Mouse (Mus musculus): Measurements from ENCODE around the gene Ryr1.
"Not testable (repeated sequence)": the region's sequence is repeated elsewhere in the genome, so short reads cannot be mapped to it uniquely, and the experiment has no call there.

Gene Ryr1

DNA sequence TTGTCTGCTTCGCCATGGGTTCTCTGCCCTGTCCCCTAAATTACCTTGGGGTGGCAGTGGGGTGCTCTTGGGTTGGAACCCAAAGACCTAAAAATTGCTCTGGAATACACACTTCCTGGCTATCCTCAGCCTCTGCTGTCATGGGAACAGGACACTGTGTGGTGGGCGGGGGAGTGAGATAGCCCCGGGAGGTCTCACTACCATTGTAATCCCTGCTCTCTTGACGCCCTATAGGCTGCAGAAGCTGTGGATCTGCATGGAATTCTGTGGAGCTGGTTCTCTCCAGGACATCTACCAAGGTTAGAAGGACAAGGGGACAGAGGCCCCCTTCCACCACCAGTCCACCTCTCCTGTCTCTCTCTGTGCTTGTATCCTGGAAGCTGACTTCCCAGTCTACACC lies 141.1 kb downstream of the Ryr1 start:
- DNase-seq = no peak

DNA sequence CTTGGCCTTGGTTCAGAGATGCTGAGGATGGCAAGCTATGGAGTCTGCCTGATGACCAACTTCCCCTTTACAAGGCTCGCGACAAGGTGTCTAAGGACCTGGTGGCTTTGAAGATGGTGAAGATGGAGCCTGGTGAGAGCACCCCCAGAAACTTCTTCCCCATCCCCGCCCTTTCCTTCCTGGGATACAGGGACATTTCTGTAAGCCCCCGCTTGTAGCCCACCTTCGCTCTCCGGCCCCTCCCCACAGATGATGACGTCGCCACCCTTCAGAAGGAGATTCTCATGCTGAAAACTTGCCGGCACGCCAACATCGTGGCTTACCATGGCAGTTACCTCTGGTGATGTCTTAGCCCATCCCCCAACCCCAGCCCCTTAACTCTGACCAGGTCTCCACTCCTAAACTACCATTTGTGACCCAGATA lies 141.8 kb downstream of the Ryr1 start:
- DNase-seq = no peak

DNA sequence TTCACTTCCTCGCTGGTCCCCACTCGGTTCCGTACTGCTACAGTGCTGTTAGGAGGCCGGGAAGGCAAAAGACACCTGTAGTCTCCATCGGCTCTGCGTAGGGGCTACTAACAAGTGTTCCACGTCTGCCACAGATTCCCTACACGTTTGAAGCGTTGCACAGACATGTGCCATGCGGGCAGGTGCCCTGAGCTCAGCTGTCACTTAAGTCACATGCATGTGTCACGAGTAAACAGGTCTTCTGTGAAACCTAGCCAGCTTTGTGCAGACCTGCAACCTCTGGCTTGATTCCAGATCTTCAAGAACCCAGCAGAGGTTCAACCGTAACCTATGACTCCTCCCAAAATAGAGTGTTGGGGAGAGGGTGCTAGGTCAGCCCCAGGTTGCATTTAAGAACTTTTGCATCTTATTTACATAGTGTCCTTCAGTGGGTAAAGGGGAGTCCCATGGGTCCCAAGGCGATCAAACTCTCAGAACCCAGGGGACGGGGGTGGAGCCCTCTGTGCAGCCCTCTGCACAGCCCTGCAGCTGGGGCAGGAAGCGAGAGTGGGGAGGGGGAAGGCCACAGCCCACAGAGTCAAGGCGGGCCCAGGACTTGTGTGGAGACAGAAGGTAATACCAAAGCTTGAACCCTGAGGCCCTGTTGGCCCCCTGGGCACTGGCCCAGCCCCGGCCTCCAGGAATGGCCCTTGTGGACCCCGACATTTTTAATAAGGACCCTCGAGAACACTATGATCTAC lies 142.5 kb downstream of the Ryr1 start:
- peak; percentile 31 to 37 for DNase-seq

DNA sequence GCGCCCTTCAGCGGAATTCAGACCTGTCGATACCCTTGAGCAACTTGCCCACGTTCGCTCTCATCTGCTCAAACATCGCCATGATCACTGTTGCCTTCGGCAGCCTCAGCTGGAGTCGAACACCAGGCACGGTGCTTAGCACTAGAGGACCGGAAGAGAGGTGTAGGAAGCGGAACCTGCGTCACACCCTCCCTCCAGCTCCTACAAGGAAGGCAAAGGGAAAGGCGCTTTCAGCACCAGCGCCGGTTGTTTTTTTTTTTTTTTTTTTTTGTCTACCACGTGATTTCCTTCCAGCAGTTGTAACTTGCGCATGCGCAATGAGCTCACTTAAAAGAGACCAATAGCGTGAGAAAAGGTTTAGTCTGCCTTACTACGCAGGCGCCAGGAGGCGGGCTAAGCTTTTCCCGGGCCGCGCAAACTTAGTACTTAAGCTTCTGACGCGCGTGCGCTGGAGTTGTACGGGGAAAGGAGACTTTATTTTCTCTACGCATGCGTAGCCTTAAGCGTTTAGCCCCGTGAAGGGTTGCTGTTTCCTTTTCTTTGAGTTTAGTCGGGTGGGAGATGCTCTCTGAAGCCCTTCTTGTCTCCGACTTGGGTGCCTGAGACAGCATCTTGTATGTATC lies 143.2 kb downstream of the Ryr1 start, which contains the start of the genes Eif3k and Map4k1:
Gene Eif3k (minus strand): TSS at position 214 of the 623 bp plus-strand sequence.
Gene Map4k1 (plus strand): TSS at position 400 of the 623 bp plus-strand sequence.
- DNase-seq = peak; percentile 98 to 99

DNA sequence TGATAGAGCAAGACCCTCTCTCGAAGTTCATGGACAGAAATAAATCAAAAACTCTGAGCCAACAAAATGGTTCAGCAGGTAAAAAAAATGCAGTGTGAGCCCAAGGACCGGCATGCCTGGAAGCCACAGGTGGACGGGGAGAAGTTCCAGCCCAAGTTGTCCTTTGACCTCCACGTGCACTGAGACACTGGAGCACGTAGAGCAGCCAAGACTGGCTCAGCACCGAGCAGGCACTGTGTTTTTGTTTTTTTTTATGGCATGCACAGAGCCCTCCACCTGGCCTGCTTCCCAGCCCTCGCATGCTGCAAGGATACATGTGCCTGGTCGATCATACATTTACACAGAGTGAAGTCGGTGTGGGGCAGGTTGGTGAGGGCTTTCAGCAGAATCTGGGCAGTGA lies 147.4 kb downstream of the Ryr1 start:
- DNase-seq = peak; percentile 84 to 89

DNA sequence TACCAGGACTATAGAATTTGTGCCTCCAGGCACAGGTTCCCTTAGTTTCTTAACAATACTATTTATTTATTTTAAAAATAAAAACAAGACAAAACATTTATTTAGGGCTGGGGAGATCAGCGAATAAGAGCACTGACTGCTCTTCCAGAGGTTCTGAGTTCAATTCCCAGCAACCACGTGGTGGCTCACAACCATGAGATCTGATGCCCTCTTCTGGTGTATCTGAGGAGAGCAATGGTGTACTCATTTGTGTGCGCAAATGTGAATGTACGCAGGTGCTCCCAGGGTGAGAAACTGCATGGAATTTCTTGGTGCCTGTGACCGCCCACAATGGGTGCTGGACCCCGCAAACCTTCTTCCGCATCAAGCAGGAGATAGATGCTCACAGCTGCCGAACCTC lies 152.0 kb downstream of the Ryr1 start:
- peak in 1 of 2 experiments; percentile 49 for DNase-seq

DNA sequence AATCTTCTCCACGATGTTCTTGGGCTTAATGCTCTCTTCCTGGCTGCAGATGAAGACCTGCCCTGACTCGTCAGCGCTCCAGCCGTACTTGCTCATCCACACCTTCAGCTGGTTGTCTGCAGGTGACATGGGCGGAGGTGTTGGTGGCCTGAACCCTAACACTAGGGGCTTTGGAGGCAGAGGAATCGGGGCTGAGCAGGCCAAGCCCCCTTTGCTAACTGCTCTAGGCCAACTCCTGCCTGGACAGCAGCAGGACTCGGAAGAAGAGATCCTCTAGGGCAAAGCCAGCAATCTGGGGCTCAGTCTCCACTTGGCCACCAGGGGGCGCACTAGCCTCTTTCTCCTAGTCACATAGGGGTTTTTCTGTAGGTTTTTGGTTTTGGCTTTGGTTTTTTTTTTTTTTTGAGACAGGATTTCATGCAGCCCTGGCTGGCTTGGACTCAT lies 152.4 kb downstream of the Ryr1 start:
- DNase-seq = peak; percentile 74 to 94

DNA sequence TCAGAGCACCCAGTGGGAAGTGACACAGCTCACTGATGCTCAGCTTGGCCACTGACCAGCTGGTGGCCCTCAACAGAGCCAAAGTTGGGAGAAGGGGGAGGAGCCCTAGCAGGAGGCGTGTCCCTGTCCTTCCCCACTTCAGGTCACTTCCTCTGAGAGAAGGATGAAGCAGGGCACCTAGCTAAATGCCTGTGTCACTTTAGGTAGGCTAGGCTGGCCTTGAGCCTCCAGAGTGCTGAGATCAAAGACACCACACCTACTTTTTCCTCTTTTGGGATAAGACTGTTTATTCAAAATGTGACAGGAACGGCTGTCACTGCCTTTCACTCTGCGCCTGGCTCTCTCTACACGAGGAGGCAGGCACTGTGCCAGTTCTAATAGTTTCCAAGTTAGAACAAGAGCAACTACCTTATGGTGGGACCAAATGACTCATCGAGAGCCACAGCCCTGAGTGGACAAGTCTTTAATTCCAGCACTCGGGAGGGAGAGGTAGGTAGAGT lies 153.2 kb downstream of the Ryr1 start:
- peak; percentile 60 to 71 for DNase-seq

DNA sequence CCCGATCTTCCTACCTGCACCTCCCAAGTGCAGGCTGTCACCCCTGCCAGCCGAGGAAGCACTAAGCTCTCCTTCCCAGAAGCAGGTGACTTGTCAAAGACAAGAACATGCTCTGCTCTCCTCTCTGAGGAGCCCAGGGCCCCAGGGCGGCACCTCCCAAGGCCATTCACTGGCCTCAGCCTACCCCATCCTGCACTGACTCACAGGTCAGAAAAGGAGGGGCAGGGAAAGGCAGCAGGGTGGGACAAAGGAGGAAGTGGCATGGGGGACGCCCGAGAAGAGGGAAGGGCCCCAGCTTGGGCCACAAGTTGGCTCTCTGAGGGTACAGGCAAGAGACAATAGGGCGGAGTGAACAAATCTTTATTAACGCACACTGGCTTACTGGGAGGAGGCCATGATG lies 153.9 kb downstream of the Ryr1 start:
- DNase-seq = no peak

DNA sequence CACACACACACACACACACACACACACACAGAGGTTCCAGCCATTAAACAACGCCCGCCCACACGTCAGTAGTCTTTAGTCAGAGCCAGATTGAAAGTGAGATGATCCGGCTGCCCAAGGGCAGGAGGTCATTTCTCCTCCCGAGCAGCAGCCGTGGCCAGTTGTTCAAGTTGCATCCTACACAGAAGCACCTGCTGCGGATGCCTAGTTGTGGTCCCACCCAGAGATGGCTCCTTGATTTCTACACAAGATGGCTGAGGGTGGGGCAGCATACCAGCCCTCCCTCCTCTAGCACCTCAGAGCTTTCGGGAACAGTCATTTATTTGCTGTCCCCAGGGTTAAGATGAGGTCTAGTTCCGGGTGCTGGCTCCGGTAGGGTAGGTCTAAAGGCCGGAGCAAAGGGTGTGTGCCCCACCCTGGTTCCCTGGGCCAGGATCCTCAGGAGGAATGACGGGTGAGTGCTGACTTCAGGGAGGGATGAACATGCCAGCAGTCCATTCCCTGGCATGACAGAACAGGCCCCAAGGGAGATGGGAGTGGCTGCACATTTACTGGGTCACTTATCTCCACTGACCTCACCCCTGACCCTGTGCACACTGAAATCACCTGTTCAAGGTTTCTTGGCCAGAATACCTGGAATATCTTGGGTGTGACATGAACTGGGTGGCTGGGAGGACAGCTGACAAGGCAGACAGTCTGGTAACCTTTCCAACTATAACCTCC lies 155.1 kb downstream of the Ryr1 start:
- peak; percentile 54 to 60 for DNase-seq

DNA sequence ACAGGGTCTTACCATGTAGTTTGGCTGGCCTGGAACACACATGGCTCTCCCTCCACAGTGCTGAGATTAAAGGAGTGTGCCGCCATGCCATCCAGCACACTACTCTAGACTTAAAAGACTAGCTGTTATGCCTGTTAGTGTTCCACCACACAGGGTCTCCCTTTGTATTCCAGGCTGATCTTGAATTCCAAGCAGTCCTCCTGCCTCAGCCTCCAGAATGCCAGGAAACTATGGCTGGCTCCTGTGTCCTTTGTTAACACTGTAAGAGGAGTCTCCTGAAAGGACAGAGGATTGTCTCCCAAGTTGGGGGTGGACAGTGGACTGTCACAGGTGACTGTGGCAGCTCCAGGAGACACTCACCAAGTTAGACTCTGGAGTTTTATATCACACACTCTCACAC lies 155.7 kb downstream of the Ryr1 start:
- no peak for DNase-seq

DNA sequence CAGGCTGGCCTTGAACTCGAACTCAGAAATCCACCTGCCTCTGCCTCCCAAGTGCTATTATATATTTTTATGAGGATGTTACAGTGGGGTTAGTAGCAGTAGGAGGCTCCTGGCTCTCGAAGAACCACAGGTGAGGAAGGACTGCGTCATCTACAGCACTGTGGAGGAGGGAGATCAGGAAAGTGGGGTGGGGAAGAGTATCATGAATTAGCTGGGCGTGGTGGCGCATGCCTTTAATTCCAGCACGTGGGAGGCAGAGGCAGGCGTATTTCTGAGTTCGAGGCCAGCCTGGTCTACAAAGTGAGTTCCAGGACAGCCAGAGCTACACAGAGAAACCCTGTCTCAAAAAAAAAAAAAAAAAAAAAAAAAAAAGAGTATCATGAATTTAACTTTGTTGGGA lies 156.9 kb downstream of the Ryr1 start:
- not testable (repeated sequence) for DNase-seq

DNA sequence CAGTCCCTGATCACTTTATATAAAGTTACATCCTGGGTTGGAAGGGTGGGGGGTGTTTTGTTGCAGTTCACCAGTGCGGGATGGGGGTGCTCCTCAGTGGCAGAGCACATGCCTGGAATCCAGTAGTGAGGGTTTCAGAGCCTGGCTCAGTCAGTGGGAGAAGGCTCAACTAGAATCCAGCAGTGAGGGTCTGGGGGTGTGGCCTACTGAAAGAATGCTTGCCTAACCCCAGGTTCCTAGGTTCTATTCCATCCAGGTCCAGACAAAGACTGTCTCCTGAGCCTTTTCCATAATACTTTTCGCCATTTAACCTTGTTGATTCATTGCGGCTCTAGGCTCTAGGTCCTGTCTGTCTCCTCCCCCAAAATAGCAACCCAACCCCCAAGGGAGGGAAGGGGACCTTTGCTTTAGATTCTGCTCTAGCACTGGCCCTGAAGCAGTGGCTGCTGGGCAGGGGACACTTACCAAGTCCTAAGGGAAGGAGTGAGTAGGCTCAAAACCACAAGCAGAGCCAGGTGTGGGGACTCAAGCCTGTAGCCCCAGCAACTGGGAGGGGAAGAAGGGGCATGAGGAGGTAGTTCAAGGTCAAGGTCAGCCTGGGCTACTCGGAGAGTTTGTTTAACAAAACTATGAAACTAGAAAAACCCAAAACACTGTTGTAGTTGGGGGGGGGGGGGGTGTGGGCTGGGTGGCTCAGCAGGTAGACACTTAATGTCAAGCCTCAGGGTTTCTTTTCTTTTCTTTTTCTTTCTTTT lies 158.1 kb downstream of the Ryr1 start:
- no peak for DNase-seq

DNA sequence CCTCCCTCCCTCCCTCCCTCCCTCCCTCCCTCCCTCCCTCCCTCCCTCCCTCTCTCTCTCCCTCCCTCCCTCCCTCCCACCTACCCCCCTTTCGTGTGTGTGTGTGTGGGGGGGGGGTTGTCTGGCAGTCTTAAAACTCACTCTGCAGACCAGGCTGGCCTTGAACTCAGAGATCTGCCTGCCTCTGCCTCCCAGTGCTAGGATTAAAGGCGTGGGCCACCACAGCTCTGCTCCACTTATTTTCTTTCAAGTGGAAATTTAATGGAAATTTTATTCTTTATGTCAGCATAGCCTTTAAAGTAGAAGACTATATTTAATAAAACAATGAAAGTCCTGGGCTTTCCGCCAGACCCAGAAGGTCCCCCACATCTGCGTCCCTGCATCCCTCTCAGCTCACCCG lies 158.8 kb downstream of the Ryr1 start:
- DNase-seq = no peak

DNA sequence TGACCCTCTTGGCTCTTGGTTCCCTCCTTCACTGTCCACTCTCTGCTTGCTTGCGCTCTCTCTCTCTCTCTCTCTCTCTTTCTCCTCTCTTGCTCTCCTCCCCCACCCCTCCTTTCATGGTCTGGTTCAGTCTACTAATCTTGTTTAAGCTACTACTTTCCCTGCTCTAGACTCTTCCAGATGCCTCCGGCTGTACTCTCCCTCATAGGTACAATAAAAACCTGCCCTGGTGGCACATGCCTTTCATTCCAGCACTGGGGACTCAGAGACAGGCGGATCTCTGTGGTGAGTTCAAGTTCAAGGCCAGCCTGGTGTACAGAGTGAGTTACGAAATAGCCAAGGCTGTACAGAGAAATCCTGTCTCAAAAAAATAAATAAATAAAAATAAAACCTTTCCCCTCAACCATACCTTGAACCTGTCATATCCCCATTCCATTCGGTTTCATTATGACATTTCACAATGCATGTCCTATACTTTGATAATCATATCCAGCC lies 159.6 kb downstream of the Ryr1 start:
- DNase-seq = no peak

DNA sequence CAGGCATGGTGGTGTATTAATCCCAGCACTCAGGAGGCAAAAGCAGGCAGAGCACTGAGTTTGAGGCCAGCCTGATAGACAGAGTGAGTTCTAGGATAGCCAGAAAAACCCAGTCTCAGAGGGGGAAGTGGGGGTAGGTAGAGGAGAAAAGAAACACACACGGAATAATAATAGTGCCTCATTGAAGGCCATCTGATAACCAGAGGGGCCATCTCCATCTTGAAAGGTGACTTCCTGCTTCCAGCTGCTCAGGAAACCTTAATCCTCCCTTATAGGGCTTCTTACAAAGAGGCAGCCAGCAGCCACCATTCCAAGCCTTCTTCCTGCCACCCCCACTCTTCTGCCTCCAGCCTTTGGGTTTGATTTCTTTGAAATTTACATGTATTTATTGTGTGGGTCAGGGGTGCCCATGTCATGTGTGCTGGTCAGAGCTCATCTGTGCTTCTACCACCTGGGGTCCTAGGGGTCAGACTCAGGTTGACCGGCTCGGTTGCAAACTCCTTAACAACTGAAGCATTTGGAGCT lies 161.5 kb downstream of the Ryr1 start:
- no peak for DNase-seq

DNA sequence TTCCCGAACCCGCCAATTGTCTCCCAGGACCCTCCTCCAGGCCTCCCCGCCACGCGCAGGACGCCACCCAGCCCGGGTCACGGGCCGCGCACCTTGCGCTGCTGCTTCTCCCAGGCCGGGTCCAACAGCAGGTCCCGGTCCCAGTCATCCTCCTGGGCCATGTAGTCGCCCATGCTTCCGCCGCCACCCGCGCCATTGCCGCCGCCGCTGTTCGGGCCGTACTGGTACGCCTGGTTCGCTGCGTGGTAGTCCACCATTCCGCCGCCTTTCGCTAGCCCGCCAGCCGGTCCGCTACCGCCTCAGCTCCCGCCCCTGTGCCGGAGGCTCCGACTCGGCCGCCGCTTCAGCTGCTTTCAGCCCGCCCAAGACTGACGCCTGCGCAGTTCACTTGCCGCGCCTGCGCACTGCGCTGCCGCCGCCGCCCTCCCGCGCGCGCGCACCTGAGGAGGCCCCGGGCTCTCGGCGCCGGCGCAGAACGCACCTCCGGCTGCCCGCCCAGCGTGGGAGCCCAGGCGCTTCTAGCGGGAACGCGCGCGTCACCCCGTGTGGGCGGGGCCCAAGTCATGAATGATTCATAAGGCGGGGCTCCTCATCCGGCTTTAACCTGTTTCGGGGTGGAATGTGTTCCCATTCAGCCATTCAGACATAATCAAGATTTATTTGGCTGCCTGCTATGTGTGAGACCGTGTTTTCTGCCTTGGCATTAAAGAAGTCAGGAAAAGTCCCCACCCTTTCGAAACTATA lies 162.9 kb downstream of the Ryr1 start, which contains the start of gene Actn4:
Gene Actn4 (minus strand): TSS at position 414 of the 744 bp plus-strand sequence.
- peak; percentile 99 to 100 for DNase-seq

DNA sequence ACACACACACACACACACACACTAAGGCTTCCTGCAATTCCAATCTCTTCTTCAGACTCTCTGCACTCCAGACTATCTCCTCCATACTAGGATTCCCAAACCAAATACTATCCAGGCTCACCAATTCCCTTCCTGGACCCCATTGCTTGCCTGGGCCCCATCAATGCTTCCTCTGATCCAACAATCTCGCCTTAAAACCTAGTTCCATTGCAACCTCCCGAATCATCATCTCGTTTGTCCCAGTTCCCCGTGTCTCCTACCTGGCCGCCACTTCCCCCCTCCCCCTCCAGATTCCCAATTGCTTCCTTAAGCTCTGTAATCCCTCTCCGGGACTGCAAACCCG lies 163.4 kb downstream of the Ryr1 start:
- no peak for DNase-seq

DNA sequence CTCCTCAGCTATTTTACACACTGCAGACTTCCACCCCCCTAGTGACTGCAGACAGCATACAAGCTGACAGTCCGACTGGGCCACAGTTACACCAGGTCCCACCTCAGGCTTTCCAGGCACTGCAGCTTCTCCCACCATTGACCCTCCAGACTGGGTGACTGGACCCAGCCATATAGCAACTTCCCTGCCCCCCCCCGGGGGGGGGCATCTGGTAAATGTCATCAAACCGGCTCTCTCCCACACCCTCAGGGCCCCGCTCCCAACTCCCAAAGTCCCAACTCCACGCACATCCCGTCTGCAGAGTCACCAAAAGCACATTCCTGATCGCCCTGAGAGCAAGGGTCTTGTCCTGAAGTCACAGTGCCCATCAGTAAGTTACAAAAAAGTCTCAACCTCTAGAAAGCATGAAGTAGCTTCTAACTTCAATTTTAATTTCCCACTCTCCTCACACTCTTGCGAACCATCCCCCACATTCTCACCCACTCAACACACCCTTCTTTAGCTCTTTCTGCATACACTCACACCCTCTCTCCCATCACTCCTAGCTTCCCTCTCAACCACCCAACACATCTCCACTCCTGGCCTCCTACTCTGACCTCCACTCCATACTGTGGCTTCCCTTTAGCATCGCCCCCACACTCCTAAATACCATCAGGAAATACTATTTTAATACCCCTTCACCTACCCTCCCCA lies 164.5 kb downstream of the Ryr1 start:
- DNase-seq = peak in 1 of 2 experiments; percentile 50

DNA sequence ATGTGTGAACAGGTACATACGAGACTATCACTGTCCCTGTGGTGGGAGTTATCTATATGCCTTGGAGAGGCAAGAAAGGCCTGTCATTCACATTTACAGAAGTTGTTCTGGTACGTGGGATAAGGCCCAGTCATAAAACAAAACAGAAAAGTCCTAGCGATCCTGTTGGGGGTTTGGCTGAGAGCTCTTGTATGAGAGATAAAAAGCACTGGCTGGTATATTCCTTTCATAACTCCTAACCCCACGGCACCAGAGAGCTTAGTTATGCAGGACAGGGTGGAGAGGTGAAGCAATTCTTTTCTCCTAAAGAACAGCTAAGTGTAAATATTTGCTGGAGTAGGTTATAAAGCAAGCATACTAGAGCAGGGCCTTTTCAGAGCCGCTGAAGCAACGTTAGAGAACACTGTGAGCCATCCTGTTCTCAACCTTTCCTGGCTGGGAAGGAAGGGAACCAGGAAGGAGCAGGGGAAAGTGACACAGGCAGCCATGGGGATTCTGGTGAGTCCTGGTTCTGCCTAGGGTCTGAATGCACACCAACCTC lies 165.4 kb downstream of the Ryr1 start:
- DNase-seq = no peak

All from kidney, postnatal 36 days (tissue).